7 mouse cellular contexts compared by ENCODE assay signal in genomic region chr1:156660660-156661236, GRCm38 (mm10). TPM values are rescaled to one million over a fixed set of nuclear protein-coding genes. Genes with fewer than 3 reads are reported as not detected.
A peak's percentile ranks its signal among the peaks of the same experiment; 100 is the strongest.
DNase-seq lines count a peak whose midpoint lies in the region; ATAC-seq and TF ChIP-seq lines count a peak whose summit lies in the region.
"Not testable (repeated sequence)": the region's sequence is repeated elsewhere in the genome, so short reads cannot be mapped to it uniquely, and the experiment has no call there.

No protein-coding gene starts in this region.

- H3K27ac ChIP-seq in ES-Bruce4 (ENCODE audit: insufficient read depth, low read length), result peak overlapping the region; percentile 79
- 0 out of 2 replicates have a peak overlapping the region, but pooled peaks have one; percentile 2 for H3K27ac ChIP-seq in kidney, embryonic 15.5 days
- H3K27ac ChIP-seq in liver, embryonic 16.5 days (ENCODE audit: low read length), result not testable (repeated sequence)
- peak overlapping the region; percentile 59 for H3K27ac ChIP-seq in spleen, adult 2 months (ENCODE audit: insufficient read depth, low read length)

- peaks cover 26% of the 10 kb centered on the region for H3K4me1 ChIP-seq in ES-Bruce4 (ENCODE audit: control insufficient read depth, insufficient read depth, low read length)
- not testable (repeated sequence) for H3K4me1 ChIP-seq in kidney, embryonic 15.5 days; liver, embryonic 16.5 days (ENCODE audit: control insufficient read depth, low read depth, low read length); spleen, adult 2 months (ENCODE audit: control insufficient read depth, insufficient read depth, insufficient read length)

- H3K4me2 ChIP-seq in kidney, embryonic 15.5 days, result not testable (repeated sequence)
- H3K4me2 ChIP-seq in liver, embryonic 16.5 days (ENCODE audit: low read depth, low read length), result peak overlapping the region; percentile 12; the same call in 1 of the 2 replicates

- not testable (repeated sequence) for H3K27me3 ChIP-seq in ES-Bruce4 (ENCODE audit: control insufficient read depth, insufficient read depth, low read length, poor library complexity, severe bottlenecking); kidney, embryonic 15.5 days; liver, embryonic 16.5 days (ENCODE audit: control insufficient read depth, insufficient read depth, low read depth, low read length); spleen, adult 2 months (ENCODE audit: control insufficient read depth, insufficient read depth, low read length)

- not testable (repeated sequence) for H3K36me3 ChIP-seq in ES-Bruce4 (ENCODE audit: control insufficient read depth, insufficient read depth, low read length, poor library complexity, severe bottlenecking); kidney, embryonic 15.5 days; liver, embryonic 16.5 days (ENCODE audit: control insufficient read depth, insufficient read depth)
- peaks cover 14% of the 10 kb centered on the region for H3K36me3 ChIP-seq in spleen, adult 2 months (ENCODE audit: control insufficient read depth, insufficient read depth, low read length)

- TF ChIP-seq EP300 in ES-Bruce4 (IDR thresholded peaks at IDR 0.05; ENCODE audit: insufficient read depth, low read depth, low read length), result not testable (repeated sequence)

- peak; percentile 50 for ATAC-seq in common myeloid progenitor, adult 5-6 weeks (replicated peaks; ENCODE audit: low read depth, poor library complexity, severe bottlenecking)
- peak; percentile 50 for ATAC-seq in granulocyte monocyte progenitor cell, adult 5-6 weeks (replicated peaks; ENCODE audit: poor library complexity, severe bottlenecking)
- ATAC-seq in kidney, embryonic 15.5 days (replicated peaks; ENCODE audit: low FRiP score); liver, embryonic 16.5 days (ENCODE audit: low read depth): not testable (repeated sequence)
- peak; percentile 57 for ATAC-seq in megakaryocyte, adult 5-6 weeks (ENCODE audit: poor library complexity, severe bottlenecking)

- TF ChIP-seq CTCF in ES-Bruce4 (IDR thresholded peaks at IDR 0.05; ENCODE audit: low read depth, low read length); spleen, adult 2 months (IDR thresholded peaks at IDR 0.05; ENCODE audit: extremely low read depth, insufficient read depth, insufficient read length, insufficient replicate concordance): not testable (repeated sequence)

- not testable (repeated sequence) for H3K9me3 ChIP-seq in ES-Bruce4 (replicated peaks; ENCODE audit: control insufficient read depth, insufficient read depth, low read length, poor library complexity, severe bottlenecking); kidney, embryonic 15.5 days (replicated peaks); liver, embryonic 16.5 days (replicated peaks; ENCODE audit: control insufficient read depth, low read length)

- peak overlapping the region; percentile 57 for H3K4me3 ChIP-seq in ES-Bruce4 (ENCODE audit: low read depth, low read length)
- H3K4me3 ChIP-seq in kidney, embryonic 15.5 days (replicated peaks); liver, embryonic 16.5 days (ENCODE audit: low read depth, low read length): not testable (repeated sequence)
- H3K4me3 ChIP-seq in spleen, adult 2 months (ENCODE audit: extremely low read depth, insufficient read depth, insufficient read length), result peak overlapping the region; percentile 20; the same call in 1 of the 2 replicates

- DNase-seq in spleen, adult 2 months (ENCODE audit: low read depth in 1 of 2, low spot score in 2 of 2), result not testable (repeated sequence)

- not testable (repeated sequence) for TF ChIP-seq POLR2A in ES-Bruce4 (IDR thresholded peaks at IDR 0.05; ENCODE audit: insufficient read depth, low read length); spleen, adult 2 months (IDR thresholded peaks at IDR 0.05; ENCODE audit: low read depth, low read length)

- peak overlapping the region; percentile 29 for H3K9ac ChIP-seq in ES-Bruce4 (ENCODE audit: low read depth, poor library complexity, severe bottlenecking)
- H3K9ac ChIP-seq in kidney, embryonic 15.5 days; liver, embryonic 16.5 days (ENCODE audit: low read depth, low read length): not testable (repeated sequence)

- WGBS in kidney, embryonic 15.5 days, result 65% methylated on average over 21 of the region's 21 CpGs
- WGBS in liver, embryonic 16.5 days (ENCODE audit: insufficient replicate concordance), result 53% methylated on average over 19 of the region's 21 CpGs
- 32% methylated on average over 21 of the region's 21 CpGs for WGBS in spleen, adult 2 months

RNA-seq across cellular contexts. Expression of gene Tor3a, which starts 13.4 kb away (rescaled TPM):
- 26.9 and 27.9 TPM in 2 replicates for polyA plus RNA-seq in ES-Bruce4 (2011; ENCODE audit: insufficient read depth, insufficient read length, low read depth, missing spikeins)
- 16.1 and 22.1 TPM in 2 replicates for total RNA-seq in common myeloid progenitor, adult 5-6 weeks (2017)
- total RNA-seq in granulocyte monocyte progenitor cell, adult 5-6 weeks (2014; fragmentation: Nextera tagmentation), result 35.6 and 40.0 TPM in 2 replicates
- total RNA-seq in granulocyte monocyte progenitor cell, adult 5-6 weeks (2017), result 33.5 and 33.6 TPM in 2 replicates
- 16.8 and 17.8 TPM in 2 replicates for polyA plus RNA-seq in kidney, embryonic 15.5 days (2015; fragmentation: Nextera tagmentation; extraction: Ambion mirVana)
- 3.7 and 3.9 TPM in 2 replicates for polyA plus RNA-seq in liver, embryonic 16.5 days (2015; fragmentation: Nextera tagmentation; extraction: Ambion mirVana)
- total RNA-seq in megakaryocyte, adult 5-6 weeks (2015), result 18.4 and 25.5 TPM in 2 replicates
- 27.2 and 39.1 TPM in 2 replicates for total RNA-seq in megakaryocyte, adult 5-6 weeks (2017)
- polyA plus RNA-seq in spleen, adult 2 months (2012; rRNA removed), result 32.2 and 65.8 TPM in 2 replicates

RNA-seq across cellular contexts. Expression of gene Fam20b, which starts 58.1 kb away (rescaled TPM):
- 22.1 and 23.5 TPM in 2 replicates for polyA plus RNA-seq in ES-Bruce4 (2011; ENCODE audit: insufficient read depth, insufficient read length, low read depth, missing spikeins)
- total RNA-seq in common myeloid progenitor, adult 5-6 weeks (2017), result 35.0 and 35.9 TPM in 2 replicates
- total RNA-seq in granulocyte monocyte progenitor cell, adult 5-6 weeks (2014; fragmentation: Nextera tagmentation), result 18.6 and 30.9 TPM in 2 replicates
- 44.5 and 47.2 TPM in 2 replicates for total RNA-seq in granulocyte monocyte progenitor cell, adult 5-6 weeks (2017)
- polyA plus RNA-seq in kidney, embryonic 15.5 days (2015; fragmentation: Nextera tagmentation; extraction: Ambion mirVana), result 32.0 and 33.5 TPM in 2 replicates
- 7.2 and 8.0 TPM in 2 replicates for polyA plus RNA-seq in liver, embryonic 16.5 days (2015; fragmentation: Nextera tagmentation; extraction: Ambion mirVana)
- total RNA-seq in megakaryocyte, adult 5-6 weeks (2015), result 14.7 and 15.7 TPM in 2 replicates
- total RNA-seq in megakaryocyte, adult 5-6 weeks (2017), result 37.9 and 41.6 TPM in 2 replicates
- 8.9 and 9.6 TPM in 2 replicates for polyA plus RNA-seq in spleen, adult 2 months (2012; rRNA removed)
